Mouse (Mus musculus): ENCODE measurements around the gene Pilrb2. TPM values are rescaled to one million over a fixed set of nuclear protein-coding genes. Genes with fewer than 3 reads are reported as not detected.
A peak's percentile ranks its signal among the peaks of the same experiment; 100 is the strongest.
"Not testable (repeated sequence)": the region's sequence is repeated elsewhere in the genome, so short reads cannot be mapped to it uniquely, and the experiment has no call there.

Pilrb2 gene
- polyA plus RNA-seq (2017; shearing (Covaris generic)) = not detected

- ATAC-seq = not testable (repeated sequence)
Measured at GRCm38 (mm10) chr5:137871644-137872380, at the start of gene Pilrb2. Pilrb2 (minus strand) TSS chr5:137871815.

- no peak for ATAC-seq
Measured at GRCm38 (mm10) chr5:137915550-137915949, 43.9 kb upstream of the Pilrb2 start.

GRCm38 (mm10) chr5:137914508-137914907 is 42.9 kb upstream of the Pilrb2 start:
- no peak for ATAC-seq

- no peak for ATAC-seq
Measured at GRCm38 (mm10) chr5:137909564-137910262, 38.1 kb upstream of the Pilrb2 start.

DNA sequence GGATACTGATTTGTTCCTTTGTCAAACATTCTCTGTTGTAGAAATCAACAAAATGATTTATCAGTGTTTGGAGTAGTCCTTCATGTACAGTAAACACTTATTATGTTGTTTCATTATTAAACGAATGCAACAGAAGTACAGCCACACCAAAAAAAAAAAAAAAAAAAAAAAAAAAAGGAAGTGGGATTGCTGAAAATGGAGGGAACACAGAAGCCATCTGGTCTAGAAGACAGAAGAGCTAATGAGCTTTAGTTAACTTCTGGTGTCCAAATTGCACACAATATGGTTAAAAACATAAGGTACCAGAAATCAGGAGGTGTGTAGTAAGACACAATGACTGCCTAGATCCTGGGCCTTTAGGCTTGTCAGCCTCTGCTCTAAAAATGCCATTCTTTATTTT is 26.2 kb upstream of the Pilrb2 start:
- no peak for ATAC-seq

GRCm38 (mm10) chr5:137892954-137893353 is 21.3 kb upstream of the Pilrb2 start:
- ATAC-seq = no peak

- ATAC-seq = no peak
Measured at GRCm38 (mm10) chr5:137887666-137888065, 16.1 kb upstream of the Pilrb2 start.

- no peak for ATAC-seq
Measured at GRCm38 (mm10) chr5:137885894-137886293, 14.3 kb upstream of the Pilrb2 start.

- no peak for ATAC-seq
Measured at GRCm38 (mm10) chr5:137883345-137883744, 11.7 kb upstream of the Pilrb2 start.

DNA sequence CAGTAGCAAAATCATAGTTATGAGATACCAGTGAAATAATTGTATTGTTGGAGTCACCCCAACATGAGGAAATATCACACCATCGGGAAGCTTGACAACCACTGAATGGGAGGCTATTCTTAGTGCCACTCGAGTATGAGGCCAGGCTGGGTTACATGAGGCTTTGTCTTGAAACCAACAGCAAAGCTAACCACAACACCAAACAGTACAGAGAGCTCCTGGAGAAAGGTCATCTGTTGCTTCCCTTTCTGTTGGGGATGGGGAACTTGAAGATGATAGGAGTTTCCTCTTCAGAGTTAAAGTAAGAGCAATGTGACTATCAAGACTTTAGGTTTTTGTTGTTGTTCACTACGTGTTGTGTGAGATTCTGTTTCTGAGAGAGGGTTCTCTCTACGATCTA is 11.3 kb upstream of the Pilrb2 start:
- ATAC-seq = no peak

GRCm38 (mm10) chr5:137877860-137878259 is 6.2 kb upstream of the Pilrb2 start:
- no peak for ATAC-seq

GRCm38 (mm10) chr5:137875054-137875453 is 3.4 kb upstream of the Pilrb2 start:
- no peak for ATAC-seq

- ATAC-seq = not testable (repeated sequence)
Measured at GRCm38 (mm10) chr5:137872381-137872702, 727 bp upstream of the Pilrb2 start.

GRCm38 (mm10) chr5:137868600-137868999 is 3.0 kb downstream of the Pilrb2 start:
- ATAC-seq = not testable (repeated sequence)

DNA sequence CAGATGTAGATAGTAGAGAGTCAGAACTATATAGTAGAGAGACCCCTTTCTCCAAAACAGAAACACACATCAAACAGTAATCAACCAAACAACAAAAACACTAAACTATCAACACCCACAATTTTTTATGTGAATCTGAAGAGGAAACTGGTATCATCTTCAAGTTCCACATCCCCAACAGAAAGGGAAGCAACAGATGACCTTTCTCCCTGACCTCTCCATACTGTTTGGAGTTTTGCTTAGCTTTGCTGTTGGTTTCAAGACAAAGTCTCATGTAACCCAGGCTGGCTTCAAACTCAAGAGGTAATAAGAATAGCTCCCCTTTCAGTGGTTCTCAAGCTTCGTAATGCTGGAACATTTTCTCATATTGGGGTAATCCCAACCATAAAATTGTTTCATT is 7.6 kb downstream of the Pilrb2 start:
- ATAC-seq = not testable (repeated sequence)

DNA sequence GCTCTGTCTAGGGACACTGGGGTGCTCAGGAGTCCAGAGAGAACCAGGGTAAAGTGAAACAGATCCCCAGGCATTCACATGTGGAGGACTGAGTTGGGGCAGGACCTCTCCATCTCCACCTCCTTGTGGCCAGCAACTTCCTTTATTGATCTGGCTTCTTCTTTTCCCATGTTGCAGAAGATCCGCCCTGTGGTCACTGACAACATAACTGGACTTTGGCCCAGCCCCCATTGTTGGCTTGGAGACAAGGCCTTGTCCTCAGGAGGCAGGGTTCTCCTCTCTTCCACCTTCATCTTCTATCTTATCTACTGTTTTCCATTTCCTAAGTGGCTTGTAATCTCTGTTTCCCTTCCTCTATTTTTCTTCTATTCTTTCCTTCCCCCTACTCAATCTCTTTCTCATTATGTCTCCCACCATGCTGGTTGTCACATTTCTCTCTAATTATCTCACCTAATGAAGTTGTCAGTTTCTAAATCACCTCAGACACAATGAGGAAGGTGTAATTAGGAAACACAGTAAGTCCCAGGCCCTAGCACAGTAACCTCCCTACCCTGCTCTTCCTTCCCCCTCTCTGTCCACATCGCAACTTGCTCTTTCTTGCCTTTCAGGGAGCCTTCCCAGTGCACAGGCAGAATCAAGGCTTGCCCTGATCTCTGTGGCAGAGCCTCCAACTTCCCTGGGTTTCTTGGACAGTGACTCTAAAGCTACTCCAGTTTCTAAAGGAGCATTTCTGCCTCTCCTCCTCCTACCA is 13.5 kb downstream of the Pilrb2 start, which contains the start of gene Pilrb1:
Gene Pilrb1 (minus strand): TSS at position 147 of the 751 bp plus-strand sequence.
- not testable (repeated sequence) for ATAC-seq

GRCm38 (mm10) chr5:137856870-137857269 is 14.7 kb downstream of the Pilrb2 start:
- ATAC-seq = peak; percentile 54

DNA sequence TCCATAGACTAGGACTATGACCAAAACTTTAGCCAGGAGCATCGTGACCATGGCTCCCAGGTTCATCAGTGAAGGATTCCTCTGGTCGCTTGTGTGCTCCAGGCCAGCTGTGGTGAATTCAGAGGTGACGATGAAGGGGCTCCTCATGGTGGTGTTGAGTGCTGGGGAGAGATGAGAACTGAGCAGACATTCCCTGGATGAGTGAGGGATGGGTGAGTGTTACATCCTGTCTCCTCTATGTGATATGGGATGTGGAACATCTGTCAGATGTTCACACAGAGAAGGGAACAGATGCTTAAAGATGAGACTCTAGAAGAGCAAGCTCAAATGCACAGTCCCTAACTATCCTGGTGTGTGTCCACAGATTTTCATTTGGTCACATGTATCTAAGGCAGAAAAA is 16.7 kb downstream of the Pilrb2 start:
- ATAC-seq = not testable (repeated sequence)

DNA sequence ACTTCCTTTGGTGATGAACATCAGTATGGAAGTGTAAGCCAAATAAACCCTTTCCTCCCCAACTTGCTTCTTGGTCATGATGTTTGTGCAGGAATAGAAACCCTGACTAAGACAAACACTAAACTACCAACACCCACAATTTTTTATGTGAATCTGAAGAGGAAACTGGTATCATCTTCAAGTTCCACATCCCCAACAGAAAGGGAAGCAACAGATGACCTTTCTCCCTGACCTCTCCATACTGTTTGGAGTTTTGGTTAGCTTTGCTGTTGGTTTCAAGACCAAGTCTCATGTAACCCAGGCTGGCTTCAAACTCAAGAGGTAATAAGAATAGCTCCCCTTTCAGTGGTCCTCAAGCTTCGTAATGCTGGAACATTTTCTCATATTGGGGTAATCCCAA is 21.3 kb downstream of the Pilrb2 start:
- not testable (repeated sequence) for ATAC-seq

DNA sequence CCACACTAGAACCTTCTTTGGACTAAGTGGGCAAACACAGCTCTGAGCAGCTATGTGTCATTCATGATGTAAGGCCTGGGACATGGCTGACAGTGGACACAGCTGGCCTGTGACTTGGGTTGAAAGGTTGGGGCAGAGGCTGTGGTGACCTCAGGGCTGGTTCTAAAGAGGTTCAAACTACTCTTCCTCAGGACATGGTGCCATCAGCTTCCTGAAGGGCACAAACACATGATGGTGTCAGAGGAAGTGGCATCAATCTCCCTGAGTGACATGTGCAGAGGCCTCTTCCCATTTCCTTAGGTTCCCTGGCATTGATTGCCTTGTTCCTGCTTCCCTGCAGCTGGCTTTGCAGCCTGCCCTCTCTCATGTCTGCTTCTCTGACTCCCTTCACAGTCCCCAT is 34.5 kb downstream of the Pilrb2 start:
- not testable (repeated sequence) for ATAC-seq

GRCm38 (mm10) chr5:137836611-137837010 is 35.0 kb downstream of the Pilrb2 start:
- no peak for ATAC-seq

DNA sequence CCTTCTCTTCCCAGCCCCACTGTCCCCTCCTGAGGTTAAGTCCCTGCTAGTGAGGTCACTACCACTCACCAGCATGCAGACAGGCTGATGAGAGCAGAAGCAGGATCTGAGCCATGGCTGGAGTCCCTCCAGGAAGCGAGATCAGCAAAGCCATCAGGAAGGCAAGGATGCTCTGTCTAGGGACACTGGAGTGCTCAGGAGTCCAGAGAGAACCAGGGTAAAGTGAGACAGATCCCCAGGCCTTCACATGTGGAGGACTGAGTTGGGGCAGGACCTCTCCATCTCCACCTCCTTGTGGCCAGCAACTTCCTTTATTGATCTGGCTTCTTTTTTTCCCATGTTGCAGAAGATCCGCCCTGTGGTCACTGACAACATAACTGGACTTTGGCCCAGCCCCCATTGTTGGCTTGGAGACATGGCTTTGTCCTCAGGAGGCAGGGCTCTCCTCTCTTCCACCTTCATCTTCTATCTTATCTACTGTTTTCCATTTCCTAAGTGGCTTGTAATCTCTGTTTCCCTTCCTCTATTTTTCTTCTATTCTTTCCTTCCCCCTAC is 35.6 kb downstream of the Pilrb2 start, which contains the start of gene Pilra:
Gene Pilra (minus strand): TSS at position 316 of the 555 bp plus-strand sequence.
- not testable (repeated sequence) for ATAC-seq

DNA sequence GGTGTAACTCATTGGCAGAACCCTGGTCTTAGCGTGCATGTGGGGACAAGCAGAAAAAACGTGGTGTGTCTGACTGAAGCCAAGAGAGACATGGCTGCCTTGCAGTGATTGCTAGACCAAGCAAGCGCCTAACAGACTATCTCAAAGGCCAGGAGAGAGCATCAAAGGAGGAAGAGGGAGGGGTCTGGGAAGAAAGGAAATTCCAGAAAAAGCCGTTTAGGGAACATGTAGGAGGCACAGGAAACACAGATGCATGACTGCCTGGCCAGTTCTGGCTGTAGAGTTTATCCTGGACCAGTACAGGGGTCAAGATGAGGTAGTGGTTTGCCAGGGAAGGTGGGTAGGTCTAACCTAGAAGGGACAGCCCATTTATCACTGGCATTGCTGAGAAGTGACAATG is 38.1 kb downstream of the Pilrb2 start:
- ATAC-seq = no peak
